Mouse (Mus musculus): ENCODE data around the gene Tesc.

Gene Tesc

GRCm38 (mm10) chr5:118011796-118012195 lies 15.7 kb upstream of the Tesc start:
- no peak for DNase-seq (ENCODE audit: extremely low read depth, insufficient read length, low spot score)

- no peak for DNase-seq (ENCODE audit: extremely low read depth, insufficient read length, low spot score)
Measured at GRCm38 (mm10) chr5:118015028-118015427, 12.5 kb upstream of the Tesc start.

- DNase-seq (ENCODE audit: extremely low read depth, insufficient read length, low spot score): no peak
Measured at GRCm38 (mm10) chr5:118015669-118016068, 11.9 kb upstream of the Tesc start.

- DNase-seq (ENCODE audit: extremely low read depth, insufficient read length, low spot score): no peak
Measured at GRCm38 (mm10) chr5:118017527-118017926, 10.0 kb upstream of the Tesc start.

- no peak for DNase-seq (ENCODE audit: extremely low read depth, insufficient read length, low spot score)
Measured at GRCm38 (mm10) chr5:118019905-118020304, 7.6 kb upstream of the Tesc start.

GRCm38 (mm10) chr5:118023053-118023452 lies 4.5 kb upstream of the Tesc start:
- no peak for DNase-seq (ENCODE audit: extremely low read depth, insufficient read length, low spot score)

GRCm38 (mm10) chr5:118025880-118026279 lies 1.7 kb upstream of the Tesc start:
- DNase-seq (ENCODE audit: extremely low read depth, insufficient read length, low spot score): no peak

GRCm38 (mm10) chr5:118026343-118026742 lies 1.2 kb upstream of the Tesc start:
- no peak for DNase-seq (ENCODE audit: extremely low read depth, insufficient read length, low spot score)

- DNase-seq (ENCODE audit: extremely low read depth, insufficient read length, low spot score): no peak
Measured at GRCm38 (mm10) chr5:118027101-118027697, 344 bp upstream of the Tesc start.

- no peak for DNase-seq (ENCODE audit: extremely low read depth, insufficient read length, low spot score)
Measured at GRCm38 (mm10) chr5:118028191-118029034, 870 bp downstream of the Tesc start.

- DNase-seq (ENCODE audit: extremely low read depth, insufficient read length, low spot score): no peak
Measured at GRCm38 (mm10) chr5:118029035-118029408, 1.5 kb downstream of the Tesc start.

- DNase-seq (ENCODE audit: extremely low read depth, insufficient read length, low spot score): no peak
Measured at GRCm38 (mm10) chr5:118029420-118029819, 1.9 kb downstream of the Tesc start.

- no peak for DNase-seq (ENCODE audit: extremely low read depth, insufficient read length, low spot score)
Measured at GRCm38 (mm10) chr5:118030022-118030675, 2.6 kb downstream of the Tesc start.

GRCm38 (mm10) chr5:118031059-118031458 lies 3.5 kb downstream of the Tesc start:
- no peak for DNase-seq (ENCODE audit: extremely low read depth, insufficient read length, low spot score)

GRCm38 (mm10) chr5:118031508-118031907 lies 4.0 kb downstream of the Tesc start:
- no peak for DNase-seq (ENCODE audit: extremely low read depth, insufficient read length, low spot score)

GRCm38 (mm10) chr5:118033328-118033727 lies 5.8 kb downstream of the Tesc start:
- DNase-seq (ENCODE audit: extremely low read depth, insufficient read length, low spot score): no peak

GRCm38 (mm10) chr5:118033740-118034139 lies 6.2 kb downstream of the Tesc start:
- no peak for DNase-seq (ENCODE audit: extremely low read depth, insufficient read length, low spot score)

GRCm38 (mm10) chr5:118034632-118035031 lies 7.1 kb downstream of the Tesc start:
- DNase-seq (ENCODE audit: extremely low read depth, insufficient read length, low spot score): no peak

GRCm38 (mm10) chr5:118035786-118036185 lies 8.2 kb downstream of the Tesc start:
- no peak for DNase-seq (ENCODE audit: extremely low read depth, insufficient read length, low spot score)

GRCm38 (mm10) chr5:118036888-118037797 lies 9.6 kb downstream of the Tesc start:
- DNase-seq (ENCODE audit: extremely low read depth, insufficient read length, low spot score): no peak

Data from 3134 (cell line).